Comparison of ENCODE assay signal across 29 mouse cellular contexts in genomic region chr6:54444086-54444485, GRCm38 (mm10). TPM values are rescaled to one million over a fixed set of nuclear protein-coding genes. Genes with fewer than 3 reads are reported as not detected.
DNase-seq lines count a peak whose midpoint lies in the region; ATAC-seq and TF ChIP-seq lines count a peak whose summit lies in the region.
"Had no signal": no experiment of that assay in that cellular context is flagged by ENCODE, and none has a peak within 500 bp of the region (broad histone marks: within the 10 kb centered on the region; RNA-seq: fewer than 3 reads in every experiment).

No protein-coding gene starts in this region.

- no peak for TF ChIP-seq POLR2A in liver, adult 2 months (IDR thresholded peaks at IDR 0.05; ENCODE audit: extremely low read depth, insufficient read depth, low read length)

- peak overlapping the region; percentile 19; the same call in 1 of the 2 replicates for H3K4me2 ChIP-seq in heart, embryonic 11.5 days
- no peak overlapping the region for H3K4me2 ChIP-seq in liver, embryonic 11.5 days
- H3K4me2 ChIP-seq in liver, embryonic 16.5 days (ENCODE audit: low read depth, low read length), result no peak overlapping the region
- H3K4me2 ChIP-seq: embryonic facial prominence, embryonic 12.5 days; forebrain, embryonic 13.5 days; limb, embryonic 12.5 days; midbrain, embryonic 13.5 days had no signal

- WGBS in heart, embryonic 11.5 days (ENCODE audit: insufficient replicate concordance), result 32% methylated on average over 7 of the region's 7 CpGs
- 39% methylated on average over 7 of the region's 7 CpGs for WGBS in liver, embryonic 11.5 days
- 21% methylated on average over 7 of the region's 7 CpGs for WGBS in liver, adult 2 months
- WGBS in liver, embryonic 16.5 days (ENCODE audit: insufficient replicate concordance), result 32% methylated on average over 7 of the region's 7 CpGs

- no peak for ATAC-seq in heart, embryonic 11.5 days (replicated peaks; ENCODE audit: insufficient number of reproducible peaks, low FRiP score, low TSS enrichment)
- ATAC-seq in liver, embryonic 11.5 days (replicated peaks; ENCODE audit: low FRiP score), result no peak
- ATAC-seq in liver, embryonic 16.5 days (ENCODE audit: low read depth), result peak; percentile 63
- ATAC-seq: forebrain, embryonic 13.5 days; hindbrain, embryonic 16.5 days; intestine, embryonic 16.5 days; midbrain, embryonic 13.5 days; Patski had no signal

- no peaks in the 10 kb centered on the region for H3K9me3 ChIP-seq in heart, embryonic 11.5 days (replicated peaks; ENCODE audit: control insufficient read depth, low read length)
- no peaks in the 10 kb centered on the region for H3K9me3 ChIP-seq in liver, embryonic 11.5 days (ENCODE audit: control insufficient read depth, low read length)
- no peaks in the 10 kb centered on the region for H3K9me3 ChIP-seq in liver, embryonic 16.5 days (replicated peaks; ENCODE audit: control insufficient read depth, low read length)
- H3K9me3 ChIP-seq: embryonic facial prominence, embryonic 12.5 days; forebrain, embryonic 13.5 days; hindbrain, embryonic 10.5 days; limb, embryonic 12.5 days; midbrain, embryonic 13.5 days had no signal

- peaks cover 10% of the 10 kb centered on the region; the same call in 1 of the 2 replicates for H3K79me2 ChIP-seq in liver, adult 2 months (ENCODE audit: control insufficient read depth, insufficient read depth, low read length)

- H3K27ac ChIP-seq in heart, embryonic 11.5 days (ENCODE audit: low read depth, low read length), result peak overlapping the region; percentile 62; the same call in 1 of the 2 replicates
- no peak overlapping the region for H3K27ac ChIP-seq in liver, embryonic 11.5 days (ENCODE audit: low read depth, low read length)
- no peak overlapping the region for H3K27ac ChIP-seq in liver, adult 2 months (replicated peaks; ENCODE audit: insufficient read depth, low read depth, low read length)
- no peak overlapping the region for H3K27ac ChIP-seq in liver, embryonic 16.5 days (ENCODE audit: low read length)
- H3K27ac ChIP-seq: forebrain, embryonic 13.5 days; hindbrain, embryonic 10.5 days; midbrain, embryonic 13.5 days had no signal

- no peaks in the 10 kb centered on the region for H3K27me3 ChIP-seq in heart, embryonic 11.5 days (ENCODE audit: control insufficient read depth, insufficient read depth, low read length)
- H3K27me3 ChIP-seq in liver, embryonic 11.5 days (replicated peaks; ENCODE audit: control insufficient read depth, insufficient read depth, low read length), result no peaks in the 10 kb centered on the region
- no peaks in the 10 kb centered on the region for H3K27me3 ChIP-seq in liver, adult 2 months (ENCODE audit: control insufficient read depth, insufficient read depth, low read length)
- no peaks in the 10 kb centered on the region for H3K27me3 ChIP-seq in liver, embryonic 16.5 days (ENCODE audit: control insufficient read depth, insufficient read depth, low read depth, low read length)
- H3K27me3 ChIP-seq: CH12.LX; embryonic facial prominence, embryonic 12.5 days; forebrain, embryonic 13.5 days; limb, embryonic 12.5 days; midbrain, embryonic 13.5 days had no signal

- H3K4me3 ChIP-seq in heart, embryonic 11.5 days (ENCODE audit: low read depth, low read length), result no peak overlapping the region
- H3K4me3 ChIP-seq in liver, embryonic 11.5 days (ENCODE audit: low read depth, low read length), result no peak overlapping the region
- no peak overlapping the region for H3K4me3 ChIP-seq in liver, adult 2 months (ENCODE audit: insufficient read depth, low read depth, low read length)
- no peak overlapping the region for H3K4me3 ChIP-seq in liver, embryonic 16.5 days (ENCODE audit: low read depth, low read length)
- H3K4me3 ChIP-seq: embryonic facial prominence, embryonic 12.5 days; forebrain, embryonic 13.5 days; hindbrain, embryonic 10.5 days; layer of hippocampus, adult 2 months; limb, embryonic 12.5 days; midbrain, embryonic 13.5 days had no signal

- H3K9ac ChIP-seq in heart, embryonic 11.5 days (ENCODE audit: low read depth, low read length), result peak overlapping the region; percentile 16; the same call in 1 of the 2 replicates
- no peak overlapping the region for H3K9ac ChIP-seq in liver, embryonic 11.5 days (ENCODE audit: low read depth, low read length)
- H3K9ac ChIP-seq in liver, adult 2 months (ENCODE audit: low read depth, low read length), result no peak overlapping the region
- no peak overlapping the region for H3K9ac ChIP-seq in liver, embryonic 16.5 days (ENCODE audit: low read depth, low read length)
- H3K9ac ChIP-seq: embryonic facial prominence, embryonic 12.5 days; forebrain, embryonic 13.5 days; limb, embryonic 12.5 days; midbrain, embryonic 13.5 days had no signal

- H3K36me3 ChIP-seq in heart, embryonic 11.5 days (ENCODE audit: control insufficient read depth, insufficient read depth, low read length), result no peaks in the 10 kb centered on the region
- H3K36me3 ChIP-seq in liver, embryonic 11.5 days (ENCODE audit: control insufficient read depth, insufficient read depth, low read length), result no peaks in the 10 kb centered on the region
- H3K36me3 ChIP-seq in liver, adult 2 months (ENCODE audit: control insufficient read depth, insufficient read depth, low read length), result no peaks in the 10 kb centered on the region; the same call in 1 of the 2 replicates
- no peaks in the 10 kb centered on the region for H3K36me3 ChIP-seq in liver, embryonic 16.5 days (ENCODE audit: control insufficient read depth, insufficient read depth)
- H3K36me3 ChIP-seq: embryonic facial prominence, embryonic 12.5 days; G1E; hindbrain, embryonic 10.5 days; limb, embryonic 12.5 days; midbrain, embryonic 13.5 days had no signal

- no peak for TF ChIP-seq CTCF in liver, adult 2 months (IDR thresholded peaks at IDR 0.05; ENCODE audit: low read depth, low read length)

- peaks cover 14% of the 10 kb centered on the region for H3K4me1 ChIP-seq in heart, embryonic 11.5 days (ENCODE audit: control insufficient read depth, insufficient read depth, low read length)
- H3K4me1 ChIP-seq in liver, embryonic 11.5 days (replicated peaks; ENCODE audit: control insufficient read depth, insufficient read depth, low read length), result 0 out of 2 replicates have a peak, but pooled peaks cover 3% of the 10 kb centered on the region
- H3K4me1 ChIP-seq in liver, adult 2 months (ENCODE audit: control insufficient read depth, insufficient read depth, low read length), result 0 out of 2 replicates have a peak, but pooled peaks cover 3% of the 10 kb centered on the region
- no peaks in the 10 kb centered on the region; the same call in 1 of the 2 replicates for H3K4me1 ChIP-seq in liver, embryonic 16.5 days (ENCODE audit: control insufficient read depth, low read depth, low read length)

- no peak for DNase-seq in heart, adult 8-10 months (ENCODE audit: low spot score)
- DNase-seq in liver, result peak; percentile 37
- DNase-seq in liver, embryonic 11.5 days (ENCODE audit: low spot score), result no peak
- peak; percentile 89 for DNase-seq in liver, adult 2 months (ENCODE audit: extremely low read depth, low read depth, low spot score)
- DNase-seq in frontal cortex, postnatal 25 days (ENCODE audit: low spot score in 2 of 2), result no peak
- DNase-seq: adrenal gland, postnatal 36 days; B cell, adult 2 months; cerebellum, postnatal 14 days; kidney, adult 9 months; kidney, postnatal 25 days; layer of hippocampus, postnatal 36 days; lung, adult 18-20 months; thymus, adult 18-20 months; thymus, postnatal 36 days had no signal

RNA-seq across cellular contexts. Expression of gene Wipf3, which starts 14.7 kb away (rescaled TPM):
- polyA plus RNA-seq in heart, embryonic 11.5 days (2014; fragmentation: Nextera tagmentation; extraction: Ambion mirVana), result 3.5 and 3.8 TPM in 2 replicates
- total RNA-seq in heart, adult 8-10 months (2022), result 10 to 100 TPM; 28.5 to 45.5 (median 37.8) TPM
- 0.26 and 0.47 TPM in 2 replicates for polyA plus RNA-seq in liver, embryonic 11.5 days (2014; fragmentation: Nextera tagmentation; extraction: Ambion mirVana)
- total RNA-seq in liver, adult 2 months (2014; rRNA removed), result 6.0 and 6.4 TPM in 2 replicates
- 2.0 and 2.3 TPM in 2 replicates for polyA plus RNA-seq in liver, adult 2 months (2012; rRNA removed)
- 0.06 and 0.12 TPM in 2 replicates for polyA plus RNA-seq in liver, embryonic 16.5 days (2015; fragmentation: Nextera tagmentation; extraction: Ambion mirVana)
- total RNA-seq: granulocyte monocyte progenitor cell, adult 5-6 weeks; monocyte, adult 5-6 weeks had no signal
- polyA plus RNA-seq: G1E had no signal

Comparison
In these comparisons a context has a peak if more than half of its experiments do, and no peak if none do; other contexts are left out.
1. DNase-seq: peak in liver (single experiment) and liver, adult 2 months (single experiment); none in heart, adult 8-10 months (single experiment), liver, embryonic 11.5 days (single experiment) and frontal cortex, postnatal 25 days (0 of 2).